Mouse (Mus musculus): ENCODE data around the gene Ace3. TPM values are rescaled to one million over a fixed set of nuclear protein-coding genes. Genes with fewer than 3 reads are reported as not detected.

The Ace3 gene
- not detected in 2 replicates for polyA plus RNA-seq (2014; fragmentation: Nextera tagmentation; extraction: Ambion mirVana)

DNA sequence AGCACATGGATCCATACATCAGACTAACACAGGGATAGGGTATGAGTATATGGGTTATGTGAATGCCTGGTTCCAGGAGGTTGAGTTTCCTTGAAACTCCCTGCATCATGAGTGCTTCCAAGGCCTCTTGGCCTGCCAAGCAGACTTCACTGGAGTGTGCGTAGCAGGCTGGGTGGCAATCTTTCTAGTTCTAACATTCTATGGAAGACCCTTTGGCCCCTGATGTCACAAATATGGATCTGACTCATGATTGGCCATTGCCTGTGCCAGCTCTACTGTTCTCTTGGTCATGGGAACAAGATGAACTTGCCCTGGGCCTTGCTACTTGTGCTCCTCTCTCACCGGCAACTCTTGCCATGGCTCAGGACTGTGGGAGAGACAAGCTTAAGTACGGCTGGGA, at the start of gene Ace3:
TSS of gene Ace3 (plus strand) at position 301 of the 400 bp plus-strand sequence.
- ATAC-seq (ENCODE audit: low FRiP score, low TSS enrichment), result no peak

DNA sequence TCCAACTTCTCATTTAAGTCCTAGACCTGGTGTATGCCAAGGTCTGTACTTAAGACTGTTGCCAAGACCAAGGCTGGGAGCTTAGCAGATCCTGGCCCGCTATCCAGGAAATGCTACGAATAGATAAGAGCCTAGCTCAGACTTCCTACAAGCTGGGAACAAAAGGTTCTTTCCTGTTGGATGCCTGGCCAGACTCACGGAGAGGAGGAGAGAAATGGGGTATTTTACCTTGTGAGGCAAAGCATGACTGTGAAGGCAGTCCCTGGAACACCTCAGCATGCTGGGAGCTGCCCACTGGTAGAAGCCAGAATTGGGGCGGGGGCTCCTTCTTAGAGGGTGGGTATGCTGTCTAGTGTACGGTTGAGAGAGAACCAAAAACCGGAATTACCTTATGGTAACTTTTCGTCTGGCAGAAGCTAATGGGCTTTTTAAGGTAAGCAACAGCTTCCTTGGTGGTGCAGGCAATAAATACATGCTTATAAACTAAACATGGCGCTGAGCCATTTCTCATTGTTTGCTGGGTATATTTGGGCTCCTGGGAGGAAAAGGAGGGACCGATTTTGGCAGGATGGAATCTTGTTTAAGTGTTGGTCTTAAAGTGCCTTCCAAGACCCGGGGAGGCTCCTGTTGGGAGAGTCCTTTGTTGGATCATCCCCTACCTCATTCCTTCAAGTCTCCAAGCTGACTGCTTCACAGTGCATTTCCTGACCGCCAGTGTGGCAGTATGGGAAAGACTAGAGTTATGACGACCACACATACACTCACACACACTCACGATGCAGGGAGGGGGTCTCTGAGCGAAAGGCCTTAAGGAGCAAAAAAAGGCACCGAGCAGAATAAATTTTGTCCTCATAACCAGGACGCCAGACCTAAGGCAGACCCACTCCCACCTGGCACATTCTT, 49.5 kb upstream of the Ace3 start:
- H3K9me3 ChIP-seq (ENCODE audit: control insufficient read depth, low read length), result no peaks in the 10 kb centered on the region
- peak overlapping the region; percentile 70; the same call in 1 of the 2 replicates for H3K4me3 ChIP-seq (ENCODE audit: low read length)
- peaks cover 4% of the 10 kb centered on the region for H3K27me3 ChIP-seq (ENCODE audit: control insufficient read depth, insufficient read depth, low read length)
- ATAC-seq (ENCODE audit: low FRiP score, low TSS enrichment), result no peak
- no peaks in the 10 kb centered on the region for H3K36me3 ChIP-seq (ENCODE audit: control insufficient read depth, insufficient read depth, low read length)
- WGBS, result 78% methylated on average over 16 of the region's 16 CpGs
- peak overlapping the region; percentile 85 for H3K4me2 ChIP-seq (replicated peaks; ENCODE audit: low read depth, low read length)
- H3K27ac ChIP-seq (ENCODE audit: low read depth, low read length), result no peak overlapping the region
- peak overlapping the region; percentile 72; the same call in 1 of the 2 replicates for H3K9ac ChIP-seq (ENCODE audit: low read depth, low read length)
- peaks cover 4% of the 10 kb centered on the region; the same call in 1 of the 2 replicates for H3K4me1 ChIP-seq (ENCODE audit: control insufficient read depth, insufficient read depth, low read length)

More for the DNA sequence above, at the start of gene Ace3:
- Histone ChIP-seq H3K27ac (ENCODE audit: low read depth, low read length) (no peak within 1 kb of the TSS), H3K9ac (ENCODE audit: low read depth, low read length) (no peak within 1 kb of the TSS), H3K4me1 (ENCODE audit: control insufficient read depth, insufficient read depth, low read length) (no peaks in the 10 kb centered on the region), H3K27me3 (ENCODE audit: control insufficient read depth, insufficient read depth, low read length) (no peaks in the 10 kb centered on the region), H3K36me3 (ENCODE audit: control insufficient read depth, insufficient read depth, low read length) (no peaks in the 10 kb centered on the region), H3K4me3 (ENCODE audit: low read length) (no peak within 1 kb of the TSS), H3K4me2 (replicated peaks; ENCODE audit: low read depth, low read length) (no peak within 1 kb of the TSS), H3K9me3 (ENCODE audit: control insufficient read depth, low read length) (no peaks in the 10 kb centered on the region)
- WGBS, result 91% methylated on average over 3 of the region's 3 CpGs

- 48% methylated on average over 11 of the region's 11 CpGs for WGBS
- no peak overlapping the region for H3K9ac ChIP-seq (ENCODE audit: low read depth, low read length)
- peaks cover 4% of the 10 kb centered on the region for H3K27me3 ChIP-seq (ENCODE audit: control insufficient read depth, insufficient read depth, low read length)
- peaks cover 4% of the 10 kb centered on the region; the same call in 1 of the 2 replicates for H3K4me1 ChIP-seq (ENCODE audit: control insufficient read depth, insufficient read depth, low read length)
- no peak overlapping the region for H3K4me3 ChIP-seq (ENCODE audit: low read length)
- no peak overlapping the region for H3K4me2 ChIP-seq (replicated peaks; ENCODE audit: low read depth, low read length)
- no peaks in the 10 kb centered on the region for H3K9me3 ChIP-seq (ENCODE audit: control insufficient read depth, low read length)
- no peak overlapping the region for H3K27ac ChIP-seq (ENCODE audit: low read depth, low read length)
- ATAC-seq (ENCODE audit: low FRiP score, low TSS enrichment), result no peak
- no peaks in the 10 kb centered on the region for H3K36me3 ChIP-seq (ENCODE audit: control insufficient read depth, insufficient read depth, low read length)
Measured at GRCm38 (mm10) chr11:105946694-105947154, 47.8 kb upstream of the Ace3 start.

- H3K4me3 ChIP-seq (ENCODE audit: low read length), result no peak overlapping the region
- peaks cover 4% of the 10 kb centered on the region; the same call in 1 of the 2 replicates for H3K4me1 ChIP-seq (ENCODE audit: control insufficient read depth, insufficient read depth, low read length)
- H3K36me3 ChIP-seq (ENCODE audit: control insufficient read depth, insufficient read depth, low read length), result no peaks in the 10 kb centered on the region
- WGBS, result 81% methylated on average over 2 of the region's 2 CpGs
- ATAC-seq (ENCODE audit: low FRiP score, low TSS enrichment), result no peak
- H3K9ac ChIP-seq (ENCODE audit: low read depth, low read length), result no peak overlapping the region
- no peaks in the 10 kb centered on the region for H3K9me3 ChIP-seq (ENCODE audit: control insufficient read depth, low read length)
- no peak overlapping the region for H3K27ac ChIP-seq (ENCODE audit: low read depth, low read length)
- peaks cover 4% of the 10 kb centered on the region for H3K27me3 ChIP-seq (ENCODE audit: control insufficient read depth, insufficient read depth, low read length)
- no peak overlapping the region for H3K4me2 ChIP-seq (replicated peaks; ENCODE audit: low read depth, low read length)
Measured at GRCm38 (mm10) chr11:105948255-105948654, 46.2 kb upstream of the Ace3 start.

- Histone ChIP-seq H3K9ac (ENCODE audit: low read depth, low read length) (peak overlapping the region; percentile 28; the same call in 1 of the 2 replicates), H3K27ac (ENCODE audit: low read depth, low read length) (no peak overlapping the region), H3K4me3 (ENCODE audit: low read length) (no peak overlapping the region), H3K4me2 (replicated peaks; ENCODE audit: low read depth, low read length) (no peak overlapping the region), H3K27me3 (ENCODE audit: control insufficient read depth, insufficient read depth, low read length) (no peaks in the 10 kb centered on the region), H3K36me3 (ENCODE audit: control insufficient read depth, insufficient read depth, low read length) (no peaks in the 10 kb centered on the region), H3K9me3 (ENCODE audit: control insufficient read depth, low read length) (no peaks in the 10 kb centered on the region), H3K4me1 (ENCODE audit: control insufficient read depth, insufficient read depth, low read length) (no peaks in the 10 kb centered on the region)
- ATAC-seq (ENCODE audit: low FRiP score, low TSS enrichment), result no peak
- WGBS, result 72% methylated on average over 4 of the region's 4 CpGs
Measured at GRCm38 (mm10) chr11:105950519-105950918, 44.0 kb upstream of the Ace3 start.

GRCm38 (mm10) chr11:105951601-105952044, 42.9 kb upstream of the Ace3 start:
- no peak overlapping the region; the same call in 1 of the 2 replicates for H3K27ac ChIP-seq (ENCODE audit: low read depth, low read length)
- 24% methylated on average over 3 of the region's 3 CpGs for WGBS
- H3K36me3 ChIP-seq (ENCODE audit: control insufficient read depth, insufficient read depth, low read length), result no peaks in the 10 kb centered on the region
- H3K9me3 ChIP-seq (ENCODE audit: control insufficient read depth, low read length), result no peaks in the 10 kb centered on the region
- ATAC-seq (ENCODE audit: low FRiP score, low TSS enrichment), result peak; percentile 56; the same call in 1 of the 2 replicates
- no peak overlapping the region for H3K4me2 ChIP-seq (replicated peaks; ENCODE audit: low read depth, low read length)
- H3K4me1 ChIP-seq (ENCODE audit: control insufficient read depth, insufficient read depth, low read length), result no peaks in the 10 kb centered on the region
- no peak overlapping the region for H3K9ac ChIP-seq (ENCODE audit: low read depth, low read length)
- H3K27me3 ChIP-seq (ENCODE audit: control insufficient read depth, insufficient read depth, low read length), result no peaks in the 10 kb centered on the region
- no peak overlapping the region for H3K4me3 ChIP-seq (ENCODE audit: low read length)

GRCm38 (mm10) chr11:105952111-105952510, 42.4 kb upstream of the Ace3 start:
- H3K9me3 ChIP-seq (ENCODE audit: control insufficient read depth, low read length), result no peaks in the 10 kb centered on the region
- no peaks in the 10 kb centered on the region for H3K27me3 ChIP-seq (ENCODE audit: control insufficient read depth, insufficient read depth, low read length)
- H3K36me3 ChIP-seq (ENCODE audit: control insufficient read depth, insufficient read depth, low read length), result no peaks in the 10 kb centered on the region
- no peak overlapping the region for H3K4me2 ChIP-seq (replicated peaks; ENCODE audit: low read depth, low read length)
- H3K27ac ChIP-seq (ENCODE audit: low read depth, low read length), result no peak overlapping the region; the same call in 1 of the 2 replicates
- H3K9ac ChIP-seq (ENCODE audit: low read depth, low read length), result no peak overlapping the region
- ATAC-seq (ENCODE audit: low FRiP score, low TSS enrichment), result no peak
- 84% methylated on average over 9 of the region's 9 CpGs for WGBS
- no peak overlapping the region for H3K4me3 ChIP-seq (ENCODE audit: low read length)
- H3K4me1 ChIP-seq (ENCODE audit: control insufficient read depth, insufficient read depth, low read length), result no peaks in the 10 kb centered on the region

GRCm38 (mm10) chr11:105952911-105953386, 41.5 kb upstream of the Ace3 start, which contains the start of gene Cyb561:
Gene Cyb561, minus strand, starts transcription at chr11:105953336.
- Histone ChIP-seq H3K4me2 (replicated peaks; ENCODE audit: low read depth, low read length) (no peak within 1 kb of the TSS), H3K4me3 (ENCODE audit: low read length) (no peak within 1 kb of the TSS), H3K9ac (ENCODE audit: low read depth, low read length) (no peak within 1 kb of the TSS), H3K27ac (ENCODE audit: low read depth, low read length) (no peak within 1 kb of the TSS), H3K4me1 (ENCODE audit: control insufficient read depth, insufficient read depth, low read length) (no peaks in the 10 kb centered on the region), H3K9me3 (ENCODE audit: control insufficient read depth, low read length) (no peaks in the 10 kb centered on the region), H3K27me3 (ENCODE audit: control insufficient read depth, insufficient read depth, low read length) (no peaks in the 10 kb centered on the region), H3K36me3 (ENCODE audit: control insufficient read depth, insufficient read depth, low read length) (no peaks in the 10 kb centered on the region)
- no peak for ATAC-seq (ENCODE audit: low FRiP score, low TSS enrichment)
- WGBS, result 68% methylated on average over 12 of the region's 12 CpGs

- H3K4me3 ChIP-seq (ENCODE audit: low read length), result no peak overlapping the region
- H3K4me2 ChIP-seq (replicated peaks; ENCODE audit: low read depth, low read length), result no peak overlapping the region
- H3K4me1 ChIP-seq (ENCODE audit: control insufficient read depth, insufficient read depth, low read length), result no peaks in the 10 kb centered on the region
- no peaks in the 10 kb centered on the region for H3K36me3 ChIP-seq (ENCODE audit: control insufficient read depth, insufficient read depth, low read length)
- WGBS, result 76% methylated on average over 6 of the region's 6 CpGs
- H3K27me3 ChIP-seq (ENCODE audit: control insufficient read depth, insufficient read depth, low read length), result no peaks in the 10 kb centered on the region
- no peak overlapping the region for H3K27ac ChIP-seq (ENCODE audit: low read depth, low read length)
- no peak overlapping the region for H3K9ac ChIP-seq (ENCODE audit: low read depth, low read length)
- ATAC-seq (ENCODE audit: low FRiP score, low TSS enrichment), result no peak
- no peaks in the 10 kb centered on the region for H3K9me3 ChIP-seq (ENCODE audit: control insufficient read depth, low read length)
Measured at GRCm38 (mm10) chr11:105953402-105953801, 41.1 kb upstream of the Ace3 start.
